Mouse (Mus musculus): ENCODE measurements around the gene Plekhg5. TPM values are rescaled to one million over a fixed set of nuclear protein-coding genes. Genes with fewer than 3 reads are reported as not detected.
A peak's percentile ranks its signal among the peaks of the same experiment; 100 is the strongest.

Plekhg5 gene
- total RNA-seq, 2 experiments from 2014 or later, result 4.9 to 6.6 TPM

- H3K4me3 ChIP-seq, result 0 out of 2 replicates have a peak overlapping the region, but pooled peaks have one; percentile 39
- DNase-seq, result peak; percentile 48
- TF ChIP-seq CTCF (IDR thresholded peaks at IDR 0.05), result no peak
- peak overlapping the region; percentile 38 for H3K27ac ChIP-seq
- intact Hi-C loops (cut with DNase I), result no loop called here
These were observed 4.9 kb downstream of the Plekhg5 start for GRCm38 (mm10) chr4:152077191-152077590.

GRCm38 (mm10) chr4:152078105-152078530, 5.8 kb downstream of the Plekhg5 start:
- H3K27ac ChIP-seq, result peak overlapping the region; percentile 38
- TF ChIP-seq CTCF (IDR thresholded peaks at IDR 0.05), result no peak
- H3K4me3 ChIP-seq, result no peak overlapping the region
- intact Hi-C loops (cut with DNase I), result no loop called here
- DNase-seq, result peak; percentile 64

GRCm38 (mm10) chr4:152079261-152079660, 7.0 kb downstream of the Plekhg5 start:
- intact Hi-C loops (cut with DNase I), result no loop called here
- Histone ChIP-seq H3K4me3 (no peak overlapping the region), H3K27ac (no peak overlapping the region)
- 0 out of 2 replicates have a peak, but pooled peaks have one; percentile 1 for TF ChIP-seq CTCF (IDR thresholded peaks at IDR 0.05)
- DNase-seq, result no peak

- no peak for TF ChIP-seq CTCF (IDR thresholded peaks at IDR 0.05)
- intact Hi-C loops (cut with DNase I), result no loop called here
These were observed 7.6 kb downstream of the Plekhg5 start for GRCm38 (mm10) chr4:152079931-152080330.

GRCm38 (mm10) chr4:152083611-152084220, 11.4 kb downstream of the Plekhg5 start:
- H3K27ac ChIP-seq, result peak overlapping the region; percentile 62
- peak overlapping the region; percentile 24; the same call in 1 of the 2 replicates for H3K4me3 ChIP-seq
- no peak for TF ChIP-seq CTCF (IDR thresholded peaks at IDR 0.05)
- peak; percentile 71 for DNase-seq
- intact Hi-C loops (cut with DNase I), result loop anchor here (1.0 kb wide), 1 partner anchor 12 kb away; no protein-coding TSS in a partner anchor

More at GRCm38 (mm10) chr4:152079931-152080330, 7.6 kb downstream of the Plekhg5 start:
- 0 out of 2 replicates have a peak overlapping the region, but pooled peaks have one; percentile 8 for H3K27ac ChIP-seq
- no peak overlapping the region for H3K4me3 ChIP-seq
- peak; percentile 59 for DNase-seq

GRCm38 (mm10) chr4:152084616-152085015, 12.3 kb downstream of the Plekhg5 start:
- Histone ChIP-seq H3K27ac (no peak overlapping the region), H3K4me3 (no peak overlapping the region)
- TF ChIP-seq CTCF (IDR thresholded peaks at IDR 0.05), result no peak
- intact Hi-C loops (cut with DNase I), result no loop called here
- DNase-seq, result no peak

GRCm38 (mm10) chr4:152086505-152087210, 14.4 kb downstream of the Plekhg5 start:
- TF ChIP-seq CTCF (IDR thresholded peaks at IDR 0.05), result no peak
- intact Hi-C loops (cut with DNase I), result no loop called here
- Histone ChIP-seq H3K4me3 (peak overlapping the region; percentile 87), H3K27ac (peak overlapping the region; percentile 72)
- DNase-seq, result peak; percentile 79

GRCm38 (mm10) chr4:152087211-152088081, 15.1 kb downstream of the Plekhg5 start:
- peak overlapping the region; percentile 87 for H3K4me3 ChIP-seq
- peak overlapping the region; percentile 70 for H3K27ac ChIP-seq
- intact Hi-C loops (cut with DNase I), result no loop called here
- no peak for DNase-seq
- TF ChIP-seq CTCF (IDR thresholded peaks at IDR 0.05), result no peak

- intact Hi-C loops (cut with DNase I), result no loop called here
- H3K4me3 ChIP-seq, result peak overlapping the region; percentile 9; the same call in 1 of the 2 replicates
These were observed 15.8 kb downstream of the Plekhg5 start for GRCm38 (mm10) chr4:152088133-152088532.

GRCm38 (mm10) chr4:152088556-152089120, 16.3 kb downstream of the Plekhg5 start:
- no peak for DNase-seq
- no peak overlapping the region for H3K4me3 ChIP-seq
- no peak for TF ChIP-seq CTCF (IDR thresholded peaks at IDR 0.05)
- intact Hi-C loops (cut with DNase I), result no loop called here
- H3K27ac ChIP-seq, result no peak overlapping the region

More at GRCm38 (mm10) chr4:152088133-152088532, 15.8 kb downstream of the Plekhg5 start:
- H3K27ac ChIP-seq, result no peak overlapping the region
- no peak for DNase-seq
- TF ChIP-seq CTCF (IDR thresholded peaks at IDR 0.05), result no peak

GRCm38 (mm10) chr4:152090191-152090590, 17.9 kb downstream of the Plekhg5 start:
- Histone ChIP-seq H3K27ac (0 out of 2 replicates have a peak overlapping the region, but pooled peaks have one; percentile 8), H3K4me3 (no peak overlapping the region)
- intact Hi-C loops (cut with DNase I), result no loop called here
- no peak for DNase-seq
- TF ChIP-seq CTCF (IDR thresholded peaks at IDR 0.05), result no peak

GRCm38 (mm10) chr4:152092751-152093293, 20.5 kb downstream of the Plekhg5 start:
- no peak for TF ChIP-seq CTCF (IDR thresholded peaks at IDR 0.05)
- peak overlapping the region; percentile 12 for H3K27ac ChIP-seq
- intact Hi-C loops (cut with DNase I), result no loop called here
- DNase-seq, result no peak
- no peak overlapping the region for H3K4me3 ChIP-seq
